Mouse (Mus musculus) ES-E14 (cell line): ENCODE results near the gene Top2a. TPM values are rescaled to one million over a fixed set of nuclear protein-coding genes. Genes with fewer than 3 reads are reported as not detected.
A peak's percentile ranks its signal among the peaks of the same experiment; 100 is the strongest.

Experiments
- DNase-seq: peaks from one replicate; pipeline ENCODE4 v3.0.0-alpha.2; 2013; ENCODE audit warnings: low read depth, low spot score
- H3K27ac ChIP-seq: 2 replicates; pipeline ENCODE4 v1.5.1; 2012; ENCODE audit warnings: low read depth, mild to moderate bottlenecking, low read length, moderate library complexity, mixed read lengths; ENCODE audit not compliant: poor library complexity, insufficient read depth, severe bottlenecking
- H3K36me3 ChIP-seq: 2 replicates; pipeline ENCODE4 v1.6.1; 2012; ENCODE audit warnings: mild to moderate bottlenecking, low read length, moderate library complexity, mixed read lengths; ENCODE audit not compliant: control insufficient read depth, poor library complexity, insufficient read depth, severe bottlenecking
- H3K4me1 ChIP-seq, 2 experiments: fragments of 150-350 bp in 1 of 2; sonication (generic) in 1 of 2; 2 replicates each; pipeline ENCODE4 v1.6.1; 2012; ENCODE audit warnings: low read length in 2 of 2, mild to moderate bottlenecking in 1 of 2, mixed read lengths in 1 of 2; ENCODE audit not compliant: control insufficient read depth in 2 of 2, insufficient read depth in 2 of 2, poor library complexity in 1 of 2
- H3K4me3 ChIP-seq, 2 experiments: fragments of 150-350 bp in 1 of 2; sonication (generic) in 1 of 2; 2 replicates each; pipeline ENCODE4 v1.5.1; 2012; ENCODE audit warnings: low read length in 2 of 2, low read depth in 1 of 2, mild to moderate bottlenecking in 1 of 2, mixed read lengths in 1 of 2; ENCODE audit not compliant: insufficient read depth in 1 of 2, poor library complexity in 1 of 2, severe bottlenecking in 1 of 2
- H3K9ac ChIP-seq: 2 replicates; pipeline ENCODE4 v1.6.1; 2012; ENCODE audit warnings: low read depth, mild to moderate bottlenecking, low read length, mixed read lengths; ENCODE audit not compliant: poor library complexity, insufficient read depth, severe bottlenecking
- H3K9me3 ChIP-seq: fragments of 150-350 bp; sonication (generic); 2 replicates; pipeline ENCODE4 v1.6.1; 2012; ENCODE audit warnings: low read depth, mild to moderate bottlenecking, low read length; ENCODE audit not compliant: control insufficient read depth, insufficient read depth
- CHD2 ChIP-seq: IDR thresholded peaks from 2 replicates; pipeline ENCODE4 v1.6.1; 2014; ENCODE audit warnings: mild to moderate bottlenecking, low read depth, low read length, inconsistent platforms
- HCFC1 ChIP-seq: IDR thresholded peaks from 2 replicates; pipeline ENCODE4 v1.6.1; 2012; ENCODE audit warnings: low read length, inconsistent platforms, borderline replicate concordance; ENCODE audit not compliant: insufficient read depth
- MAFK ChIP-seq: IDR thresholded peaks from 2 replicates; pipeline ENCODE4 v1.6.1; 2014; ENCODE audit warnings: mild to moderate bottlenecking, low read depth, low read length, inconsistent platforms; ENCODE audit not compliant: insufficient read depth
- ZC3H11A ChIP-seq: IDR thresholded peaks from 2 replicates; pipeline ENCODE4 v1.6.1; 2012; ENCODE audit warnings: low read depth, mild to moderate bottlenecking, inconsistent platforms, low read length, borderline replicate concordance
- ZNF384 ChIP-seq: IDR thresholded peaks from 2 replicates; pipeline ENCODE4 v1.6.1; 2012; ENCODE audit warnings: low read depth, low read length, inconsistent platforms
- in situ Hi-C, 2 experiments: fragments of 600-800 bp; cut with MboI; formaldehyde crosslinking; loops; one replicate each; pipeline ENCODE4 v1.15.1; 2025; ENCODE audit warnings: low sequenced_read_pairs in 2 of 2, inconsistent platforms in 1 of 2; ENCODE audit not compliant: unreplicated experiment in 2 of 2
- total RNA-seq: library from RNA; depleted of rRNA; stranded (reverse); fragments of 300-350 nt; gene quantifications from 2 replicates; pipeline ENCODE4 v1.2.3, GENCODE M21; 2012

Gene Top2a
- total RNA-seq, 1 experiment: 353 TPM

GRCm38 (mm10) chr11:98985542-98985941 is 38.4 kb downstream of the Top2a start:
- Histone ChIP-seq H3K36me3 (no peaks in the 10 kb centered on the region), H3K9me3 (no peaks in the 10 kb centered on the region), H3K4me3 (no peak overlapping the region), H3K4me1 (peaks cover 0 to 19% of the 10 kb centered on the region in 2 experiments; a peak in 2 of 4 replicates), H3K9ac (no peak overlapping the region), H3K27ac (no peak overlapping the region)
- in situ Hi-C loops: no loop called here
- DNase-seq: no peak
- TF ChIP-seq ZC3H11A (no peak), MAFK (no peak), ZNF384 (no peak), HCFC1 (no peak), CHD2 (no peak)

- TF ChIP-seq MAFK (no peak), ZC3H11A (no peak), HCFC1 (no peak), ZNF384 (no peak), CHD2 (no peak)
- Histone ChIP-seq H3K4me3 (no peak overlapping the region), H3K4me1 (peaks cover 0 to 24% of the 10 kb centered on the region in 2 experiments; a peak in 2 of 4 replicates), H3K36me3 (no peaks in the 10 kb centered on the region), H3K9me3 (no peaks in the 10 kb centered on the region), H3K27ac (no peak overlapping the region), H3K9ac (no peak overlapping the region)
- no peak for DNase-seq
- in situ Hi-C loops: no loop called here
These were observed 40.4 kb downstream of the Top2a start for GRCm38 (mm10) chr11:98983551-98983950.

GRCm38 (mm10) chr11:98982773-98983133 is 41.2 kb downstream of the Top2a start, which contains the start of gene Gjd3:
Gene Gjd3 (minus strand): TSS chr11:98983016.
- Histone ChIP-seq H3K9me3 (no peaks in the 10 kb centered on the region), H3K9ac (peak within 1 kb of the TSS; percentile 65), H3K27ac (no peak within 1 kb of the TSS), H3K4me3 (peak within 1 kb of the TSS; percentile 74 to 79), H3K4me1 (peaks cover 0 to 26% of the 10 kb centered on the region in 2 experiments; a peak in 2 of 4 replicates), H3K36me3 (no peaks in the 10 kb centered on the region)
- no peak for DNase-seq
- in situ Hi-C loops: no loop called here
- TF ChIP-seq MAFK: no peak
- TF ChIP-seq ZC3H11A: no peak

- Histone ChIP-seq H3K27ac (no peak overlapping the region), H3K9ac (peak overlapping the region; percentile 65), H3K4me1 (peaks cover 0 to 26% of the 10 kb centered on the region in 2 experiments; a peak in 2 of 4 replicates), H3K4me3 (peak overlapping the region; percentile 74 to 79), H3K9me3 (no peaks in the 10 kb centered on the region), H3K36me3 (no peaks in the 10 kb centered on the region)
- in situ Hi-C loops: no loop called here
- DNase-seq: no peak
- TF ChIP-seq HCFC1 (no peak), ZNF384 (no peak), ZC3H11A (no peak), MAFK (no peak), CHD2 (no peak)
These were observed 41.8 kb downstream of the Top2a start for GRCm38 (mm10) chr11:98981997-98982772.
